Mouse (Mus musculus) hindbrain, embryonic 13.5 days (tissue): ENCODE data around the gene Zbtb24. TPM values are rescaled to one million over a fixed set of nuclear protein-coding genes. Genes with fewer than 3 reads are reported as not detected.
"Not testable (repeated sequence)": the region's sequence is repeated elsewhere in the genome, so short reads cannot be mapped to it uniquely, and the experiment has no call there.

Source experiments
- ATAC-seq: fragments of 200-750 bp; cut with Nextera tagmentation; 2 replicates; pipeline ENCODE4 v1.8.0; 2017; ENCODE audit warnings: moderate TSS enrichment; ENCODE audit not compliant: low FRiP score
- H3K27ac ChIP-seq: fragments of 300-500 bp; sonication (generic); 2 replicates; pipeline ENCODE4 v1.5.1; 2015; ENCODE audit warnings: inconsistent platforms, mild to moderate bottlenecking, moderate library complexity
- H3K27me3 ChIP-seq: fragments of 300-500 bp; sonication (generic); 2 replicates; pipeline ENCODE4 v1.6.1; 2015; ENCODE audit warnings: mild to moderate bottlenecking, inconsistent platforms
- H3K36me3 ChIP-seq: fragments of 300-500 bp; sonication (generic); 2 replicates; pipeline ENCODE4 v1.6.1; 2015; ENCODE audit warnings: mild to moderate bottlenecking, inconsistent platforms
- H3K4me1 ChIP-seq: fragments of 300-500 bp; sonication (generic); replicated peaks from 2 replicates; pipeline ENCODE4 v1.6.1; 2015; ENCODE audit warnings: inconsistent platforms
- H3K4me2 ChIP-seq: fragments of 300-500 bp; sonication (generic); 2 replicates; pipeline ENCODE4 v1.6.1; 2015; ENCODE audit warnings: inconsistent platforms, mild to moderate bottlenecking, moderate library complexity
- H3K4me3 ChIP-seq: fragments of 300-500 bp; sonication (generic); 2 replicates; pipeline ENCODE4 v1.5.1; 2015; ENCODE audit warnings: mild to moderate bottlenecking, inconsistent platforms
- H3K9ac ChIP-seq: fragments of 300-500 bp; sonication (generic); 2 replicates; pipeline ENCODE4 v1.6.1; 2015; ENCODE audit warnings: mild to moderate bottlenecking, inconsistent platforms
- H3K9me3 ChIP-seq: fragments of 300-500 bp; sonication (generic); 2 replicates; pipeline ENCODE4 v1.6.1; 2016; ENCODE audit warnings: inconsistent platforms
- WGBS: fragments of 180-500 bp; shearing (Covaris S2); methylation state at CpG from one replicate; pipeline ENCODE4 v1.1.7; 2015; 5-methylcytosine and 5-hydroxymethylcytosine counted together
- polyA plus RNA-seq: library from polyadenylated mRNA; unstranded; fragments of >200 nt; fragmentation: Nextera tagmentation; extraction: Ambion mirVana; gene quantifications from 2 replicates; pipeline ENCODE4 v1.2.1, GENCODE M21; 2015

Gene Zbtb24
- 20.5 and 21.6 TPM in 2 replicates for polyA plus RNA-seq

- WGBS: under 1% methylated on average over 48 of the region's 49 CpGs
- no peaks in the 10 kb centered on the region for H3K9me3 ChIP-seq
- peak within 1 kb of the TSS; percentile 79 for H3K4me2 ChIP-seq
- H3K4me1 ChIP-seq: peaks cover 44% of the 10 kb centered on the region
- ATAC-seq: peak; percentile 98
- H3K36me3 ChIP-seq: peaks cover 28% of the 10 kb centered on the region
- peak within 1 kb of the TSS; percentile 89 for H3K27ac ChIP-seq
- H3K4me3 ChIP-seq: peak within 1 kb of the TSS; percentile 88
- peak within 1 kb of the TSS; percentile 89 for H3K9ac ChIP-seq
- 0 out of 2 replicates have a peak, but pooled peaks cover 5% of the 10 kb centered on the region for H3K27me3 ChIP-seq
These were observed at the start of gene Zbtb24 for GRCm38 (mm10) chr10:41450137-41450670. Gene Zbtb24 (plus strand): TSS chr10:41450383.

GRCm38 (mm10) chr10:41401097-41401496 lies 49.1 kb upstream of the Zbtb24 start:
- 79% methylated on average over 3 of the region's 3 CpGs for WGBS

GRCm38 (mm10) chr10:41403364-41403763 lies 46.8 kb upstream of the Zbtb24 start:
- Histone ChIP-seq H3K27me3 (no peaks in the 10 kb centered on the region), H3K4me2 (no peak overlapping the region), H3K27ac (no peak overlapping the region), H3K4me3 (no peak overlapping the region), H3K9me3 (no peaks in the 10 kb centered on the region), H3K36me3 (no peaks in the 10 kb centered on the region), H3K4me1 (no peaks in the 10 kb centered on the region), H3K9ac (no peak overlapping the region)
- no peak for ATAC-seq
- 73% methylated on average over 2 of the region's 2 CpGs for WGBS

More at GRCm38 (mm10) chr10:41401097-41401496, 49.1 kb upstream of the Zbtb24 start:
- Histone ChIP-seq H3K9me3 (no peaks in the 10 kb centered on the region), H3K27ac (no peak overlapping the region), H3K9ac (no peak overlapping the region), H3K4me1 (no peaks in the 10 kb centered on the region), H3K36me3 (no peaks in the 10 kb centered on the region), H3K27me3 (no peaks in the 10 kb centered on the region), H3K4me3 (no peak overlapping the region), H3K4me2 (no peak overlapping the region)
- no peak for ATAC-seq

- WGBS: 52% methylated on average over 3 of the region's 3 CpGs
- H3K9ac ChIP-seq: no peak overlapping the region
- H3K27me3 ChIP-seq: no peaks in the 10 kb centered on the region
- H3K9me3 ChIP-seq: no peaks in the 10 kb centered on the region
- no peak overlapping the region for H3K27ac ChIP-seq
- H3K36me3 ChIP-seq: no peaks in the 10 kb centered on the region
- ATAC-seq: no peak
- H3K4me3 ChIP-seq: no peak overlapping the region
- H3K4me2 ChIP-seq: no peak overlapping the region
- H3K4me1 ChIP-seq: no peaks in the 10 kb centered on the region
These were observed 46.1 kb upstream of the Zbtb24 start for GRCm38 (mm10) chr10:41403893-41404612.

GRCm38 (mm10) chr10:41410176-41410575 lies 40.0 kb upstream of the Zbtb24 start:
- not testable (repeated sequence) for H3K36me3 ChIP-seq, H3K4me1 ChIP-seq, H3K4me3 ChIP-seq, H3K9me3 ChIP-seq, H3K27me3 ChIP-seq, H3K27ac ChIP-seq, H3K9ac ChIP-seq, ATAC-seq, H3K4me2 ChIP-seq
- 97% methylated on average over 4 of the region's 4 CpGs for WGBS

DNA sequence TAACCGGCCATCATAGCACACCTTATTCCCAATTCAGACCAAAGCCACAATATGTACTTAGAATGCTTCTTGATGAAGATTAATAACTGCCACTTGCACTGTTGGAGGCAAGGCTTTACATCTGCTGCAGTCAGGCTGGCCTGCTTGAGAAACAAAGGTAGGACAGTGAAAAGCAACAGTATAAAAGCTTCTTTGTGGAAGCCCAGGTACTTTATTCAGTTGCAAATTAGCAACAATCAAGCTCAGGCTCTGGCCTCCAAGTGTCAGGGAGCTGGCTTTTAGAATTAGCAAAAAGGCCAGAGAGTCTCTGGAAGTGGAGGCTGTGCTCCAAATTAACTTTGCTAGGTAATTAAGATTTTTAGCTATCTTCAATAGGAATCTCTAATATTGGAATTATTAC lies 39.4 kb upstream of the Zbtb24 start:
- not testable (repeated sequence) for H3K4me3 ChIP-seq, H3K4me2 ChIP-seq, ATAC-seq, H3K9ac ChIP-seq, H3K36me3 ChIP-seq, H3K4me1 ChIP-seq, H3K27ac ChIP-seq, H3K27me3 ChIP-seq, H3K9me3 ChIP-seq
- 94% methylated on average over 1 of the region's 1 CpGs for WGBS

DNA sequence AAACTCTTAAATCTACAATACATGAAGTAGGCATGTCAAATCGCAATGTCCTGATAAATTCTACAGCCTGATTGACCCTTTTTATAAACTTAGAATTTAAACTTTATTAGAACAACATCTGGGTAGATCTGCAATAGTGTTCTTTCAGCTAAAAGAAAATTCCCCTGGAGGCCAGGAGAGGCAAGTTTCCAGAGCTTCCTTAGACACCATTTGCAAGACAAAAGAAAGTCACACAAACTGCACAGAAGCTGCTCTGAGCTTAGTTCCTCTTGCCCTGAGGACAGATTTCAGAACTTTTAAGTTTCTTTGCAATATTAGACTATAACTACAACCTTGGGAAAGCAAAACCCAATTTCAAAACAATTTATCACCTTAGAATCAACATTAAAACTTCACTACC lies 36.7 kb upstream of the Zbtb24 start:
- H3K4me1 ChIP-seq, H3K36me3 ChIP-seq, H3K4me3 ChIP-seq, ATAC-seq, H3K4me2 ChIP-seq, H3K27me3 ChIP-seq, H3K27ac ChIP-seq, H3K9ac ChIP-seq: not testable (repeated sequence)
- peaks cover 12% of the 10 kb centered on the region; the same call in 1 of the 2 replicates for H3K9me3 ChIP-seq
- 89% methylated on average over 1 of the region's 1 CpGs for WGBS

GRCm38 (mm10) chr10:41415368-41415767 lies 34.8 kb upstream of the Zbtb24 start:
- WGBS: 97% methylated on average over 2 of the region's 2 CpGs
- H3K9ac ChIP-seq, H3K36me3 ChIP-seq, H3K27ac ChIP-seq, H3K4me3 ChIP-seq, H3K4me1 ChIP-seq, H3K4me2 ChIP-seq, ATAC-seq, H3K27me3 ChIP-seq, H3K9me3 ChIP-seq: not testable (repeated sequence)

GRCm38 (mm10) chr10:41420496-41421200 lies 29.5 kb upstream of the Zbtb24 start:
- WGBS: 72% methylated on average over 9 of the region's 9 CpGs
- Histone ChIP-seq H3K9me3 (0 out of 2 replicates have a peak, but pooled peaks cover 3% of the 10 kb centered on the region), H3K9ac (no peak overlapping the region), H3K4me2 (no peak overlapping the region), H3K36me3 (no peaks in the 10 kb centered on the region), H3K27ac (no peak overlapping the region), H3K4me1 (no peaks in the 10 kb centered on the region), H3K4me3 (no peak overlapping the region), H3K27me3 (no peaks in the 10 kb centered on the region)
- no peak for ATAC-seq

- Histone ChIP-seq H3K9ac (no peak overlapping the region), H3K9me3 (no peaks in the 10 kb centered on the region), H3K27ac (no peak overlapping the region), H3K27me3 (no peaks in the 10 kb centered on the region), H3K4me3 (no peak overlapping the region), H3K4me1 (no peaks in the 10 kb centered on the region), H3K36me3 (no peaks in the 10 kb centered on the region), H3K4me2 (no peak overlapping the region)
- 83% methylated on average over 2 of the region's 2 CpGs for WGBS
- no peak for ATAC-seq
These were observed 26.5 kb upstream of the Zbtb24 start for GRCm38 (mm10) chr10:41423681-41424080.

GRCm38 (mm10) chr10:41426368-41426767 lies 23.8 kb upstream of the Zbtb24 start:
- no peak for ATAC-seq
- H3K4me1 ChIP-seq: no peaks in the 10 kb centered on the region
- no peaks in the 10 kb centered on the region for H3K36me3 ChIP-seq
- 57% methylated on average over 6 of the region's 6 CpGs for WGBS
- no peaks in the 10 kb centered on the region for H3K9me3 ChIP-seq
- no peak overlapping the region for H3K27ac ChIP-seq
- no peaks in the 10 kb centered on the region for H3K27me3 ChIP-seq
- H3K4me3 ChIP-seq: no peak overlapping the region
- H3K4me2 ChIP-seq: no peak overlapping the region
- no peak overlapping the region for H3K9ac ChIP-seq

GRCm38 (mm10) chr10:41434624-41435023 lies 15.6 kb upstream of the Zbtb24 start:
- WGBS: 26% methylated on average over 4 of the region's 4 CpGs

More at GRCm38 (mm10) chr10:41434624-41435023, 15.6 kb upstream of the Zbtb24 start:
- H3K4me3 ChIP-seq: no peak overlapping the region
- H3K4me1 ChIP-seq: no peaks in the 10 kb centered on the region
- ATAC-seq: no peak
- H3K9ac ChIP-seq: no peak overlapping the region
- no peak overlapping the region for H3K27ac ChIP-seq
- H3K4me2 ChIP-seq: no peak overlapping the region
- no peaks in the 10 kb centered on the region for H3K36me3 ChIP-seq
- H3K27me3 ChIP-seq: peaks cover 11% of the 10 kb centered on the region
- H3K9me3 ChIP-seq: no peaks in the 10 kb centered on the region
